ENCODE assay signal across 9 mouse cellular contexts in the genomic region with DNA sequence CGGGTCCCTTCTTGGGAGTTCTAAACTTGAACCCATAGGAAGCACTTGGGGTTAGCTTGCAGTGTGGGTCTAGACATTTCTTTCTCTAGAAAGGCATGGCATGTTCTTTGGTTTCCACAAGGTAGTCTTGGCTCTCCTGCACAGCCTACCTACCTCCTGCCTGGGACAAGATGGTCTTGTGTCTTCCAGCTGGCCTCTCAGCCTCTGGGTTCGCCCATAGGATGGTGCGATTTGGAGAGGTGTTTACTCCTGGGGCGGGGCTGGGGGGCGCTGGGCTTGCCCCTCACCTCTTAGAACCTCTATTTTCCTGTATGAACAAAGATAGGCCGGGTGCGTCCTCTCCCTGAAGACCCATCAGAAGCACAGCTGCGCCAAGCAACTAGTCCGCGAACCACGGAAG. TPM values are rescaled to one million over a fixed set of nuclear protein-coding genes. Genes with fewer than 3 reads are reported as not detected.
A peak's percentile ranks its signal among the peaks of the same experiment; 100 is the strongest.
DNase-seq lines count a peak whose midpoint lies in the region; ATAC-seq and TF ChIP-seq lines count a peak whose summit lies in the region.
"Had no signal": no experiment of that assay in that cellular context is flagged by ENCODE, and none has a peak within 500 bp of the region (broad histone marks: within the 10 kb centered on the region; RNA-seq: fewer than 3 reads in every experiment).

No protein-coding gene starts in this region.

- no peak for ATAC-seq in heart, embryonic 11.5 days (replicated peaks; ENCODE audit: insufficient number of reproducible peaks, low FRiP score, low TSS enrichment)
- ATAC-seq in forebrain, embryonic 16.5 days, result no peak; the same call in 1 of the 2 replicates
- no peak for ATAC-seq in liver, embryonic 16.5 days (ENCODE audit: low read depth)
- no peak for ATAC-seq in megakaryocyte progenitor cell, adult 5-6 weeks (replicated peaks; ENCODE audit: poor library complexity)

- H3K4me1 ChIP-seq in heart, embryonic 11.5 days (ENCODE audit: control insufficient read depth, insufficient read depth, low read length), result 0 out of 2 replicates have a peak, but pooled peaks cover 3% of the 10 kb centered on the region
- no peaks in the 10 kb centered on the region for H3K4me1 ChIP-seq in ES-Bruce4 (ENCODE audit: control insufficient read depth, insufficient read depth, low read length)
- H3K4me1 ChIP-seq in forebrain, embryonic 16.5 days (replicated peaks; ENCODE audit: control insufficient read depth, insufficient read depth, low read length), result peaks cover 20% of the 10 kb centered on the region
- H3K4me1 ChIP-seq in liver, embryonic 16.5 days (ENCODE audit: control insufficient read depth, low read depth, low read length), result no peaks in the 10 kb centered on the region

- 0 out of 2 replicates have a peak, but pooled peaks cover 5% of the 10 kb centered on the region for H3K27me3 ChIP-seq in heart, embryonic 11.5 days (ENCODE audit: control insufficient read depth, insufficient read depth, low read length)
- no peaks in the 10 kb centered on the region for H3K27me3 ChIP-seq in ES-Bruce4 (ENCODE audit: control insufficient read depth, insufficient read depth, low read length, poor library complexity, severe bottlenecking)
- no peaks in the 10 kb centered on the region for H3K27me3 ChIP-seq in forebrain, embryonic 16.5 days (replicated peaks; ENCODE audit: control insufficient read depth, insufficient read depth, low read length)
- no peaks in the 10 kb centered on the region for H3K27me3 ChIP-seq in liver, embryonic 16.5 days (ENCODE audit: control insufficient read depth, insufficient read depth, low read depth, low read length)

- no peak for DNase-seq in heart, postnatal 25 days (ENCODE audit: low spot score)
- no peak for DNase-seq in adrenal gland, adult 8-10 months
- DNase-seq in frontal cortex, postnatal 10 days (ENCODE audit: low spot score in 2 of 2), result no peak

- no peak for TF ChIP-seq POLR2A in ES-Bruce4 (IDR thresholded peaks at IDR 0.05; ENCODE audit: insufficient read depth, low read length)

- no peak for TF ChIP-seq EP300 in ES-Bruce4 (IDR thresholded peaks at IDR 0.05; ENCODE audit: insufficient read depth, low read depth, low read length)

- H3K9me3 ChIP-seq in heart, embryonic 11.5 days (replicated peaks; ENCODE audit: control insufficient read depth, low read length), result no peaks in the 10 kb centered on the region
- H3K9me3 ChIP-seq in ES-Bruce4 (replicated peaks; ENCODE audit: control insufficient read depth, insufficient read depth, low read length, poor library complexity, severe bottlenecking), result no peaks in the 10 kb centered on the region
- no peaks in the 10 kb centered on the region for H3K9me3 ChIP-seq in forebrain, embryonic 16.5 days (ENCODE audit: control insufficient read depth, low read length)
- no peaks in the 10 kb centered on the region for H3K9me3 ChIP-seq in liver, embryonic 16.5 days (replicated peaks; ENCODE audit: control insufficient read depth, low read length)

- no peak for TF ChIP-seq CTCF in ES-Bruce4 (IDR thresholded peaks at IDR 0.05; ENCODE audit: low read depth, low read length)

- WGBS in heart, embryonic 11.5 days (ENCODE audit: insufficient replicate concordance), result 14% methylated on average over 11 of the region's 11 CpGs
- 17% methylated on average over 11 of the region's 11 CpGs for WGBS in forebrain, embryonic 16.5 days
- WGBS in liver, embryonic 16.5 days (ENCODE audit: insufficient replicate concordance), result 15% methylated on average over 11 of the region's 11 CpGs

- peak overlapping the region; percentile 55 for H3K4me3 ChIP-seq in heart, embryonic 11.5 days (ENCODE audit: low read depth, low read length)
- H3K4me3 ChIP-seq in ES-Bruce4 (ENCODE audit: low read depth, low read length), result peak overlapping the region; percentile 76
- peak overlapping the region; percentile 50 for H3K4me3 ChIP-seq in forebrain, embryonic 16.5 days (replicated peaks; ENCODE audit: low read length)
- peak overlapping the region; percentile 44 for H3K4me3 ChIP-seq in liver, embryonic 16.5 days (ENCODE audit: low read depth, low read length)

- no peaks in the 10 kb centered on the region for H3K36me3 ChIP-seq in heart, embryonic 11.5 days (ENCODE audit: control insufficient read depth, insufficient read depth, low read length)
- no peaks in the 10 kb centered on the region for H3K36me3 ChIP-seq in ES-Bruce4 (ENCODE audit: control insufficient read depth, insufficient read depth, low read length, poor library complexity, severe bottlenecking)
- H3K36me3 ChIP-seq in forebrain, embryonic 16.5 days (ENCODE audit: control insufficient read depth, insufficient read depth), result no peaks in the 10 kb centered on the region
- H3K36me3 ChIP-seq in liver, embryonic 16.5 days (ENCODE audit: control insufficient read depth, insufficient read depth), result no peaks in the 10 kb centered on the region

- peak overlapping the region; percentile 67 for H3K9ac ChIP-seq in heart, embryonic 11.5 days (ENCODE audit: low read depth, low read length)
- peak overlapping the region; percentile 50 for H3K9ac ChIP-seq in ES-Bruce4 (ENCODE audit: low read depth, poor library complexity, severe bottlenecking)
- peak overlapping the region; percentile 67 for H3K9ac ChIP-seq in forebrain, embryonic 16.5 days (replicated peaks; ENCODE audit: low read depth, low read length)
- no peak overlapping the region for H3K9ac ChIP-seq in liver, embryonic 16.5 days (ENCODE audit: low read depth, low read length)

- H3K27ac ChIP-seq in heart, embryonic 11.5 days (ENCODE audit: low read depth, low read length), result no peak overlapping the region
- peak overlapping the region; percentile 42 for H3K27ac ChIP-seq in ES-Bruce4 (ENCODE audit: insufficient read depth, low read length)
- peak overlapping the region; percentile 78 for H3K27ac ChIP-seq in forebrain, embryonic 16.5 days (ENCODE audit: low read length)
- no peak overlapping the region for H3K27ac ChIP-seq in liver, embryonic 16.5 days (ENCODE audit: low read length)

- H3K4me2 ChIP-seq in heart, embryonic 11.5 days, result peak overlapping the region; percentile 83
- H3K4me2 ChIP-seq in forebrain, embryonic 16.5 days (ENCODE audit: low read length), result peak overlapping the region; percentile 65
- H3K4me2 ChIP-seq in liver, embryonic 16.5 days (ENCODE audit: low read depth, low read length), result peak overlapping the region; percentile 37

- intact Hi-C loops in heart, postnatal 25 days (cut with DNase I), result no loop called here

RNA-seq across cellular contexts. Expression of a gene that starts 38.8 kb away (rescaled TPM):
- polyA plus RNA-seq in heart, embryonic 11.5 days (2014; fragmentation: Nextera tagmentation; extraction: Ambion mirVana), result 43.5 and 47.2 TPM in 2 replicates
- 10 to 100 TPM; 14.7 to 19.4 TPM for total RNA-seq in heart, postnatal 25 days (2021)
- 27.5 and 27.8 TPM in 2 replicates for polyA plus RNA-seq in ES-Bruce4 (2011; ENCODE audit: insufficient read depth, insufficient read length, low read depth, missing spikeins)
- 52.8 and 58.2 TPM in 2 replicates for polyA plus RNA-seq in forebrain, embryonic 16.5 days (2015; fragmentation: Nextera tagmentation; extraction: Ambion mirVana)
- 17.2 and 17.8 TPM in 2 replicates for polyA plus RNA-seq in liver, embryonic 16.5 days (2015; fragmentation: Nextera tagmentation; extraction: Ambion mirVana)
- total RNA-seq in adrenal gland, adult 8-10 months (2022), result 10 to 100 TPM; 40.3 to 48.6 (median 47.0) TPM
- 25.3 and 26.4 TPM in 2 replicates for total RNA-seq in megakaryocyte progenitor cell, adult 5-6 weeks (2015)
- 32.4 and 34.2 TPM in 2 replicates for total RNA-seq in megakaryocyte progenitor cell, adult 5-6 weeks (2017)

RNA-seq across cellular contexts. Expression of a gene that starts 57.4 kb away (rescaled TPM):
- polyA plus RNA-seq in heart, embryonic 11.5 days (2014; fragmentation: Nextera tagmentation; extraction: Ambion mirVana), result 0.16 and 0.52 TPM in 2 replicates
- under 1 TPM; 0.67 to 0.86 TPM for total RNA-seq in heart, postnatal 25 days (2021)
- polyA plus RNA-seq in ES-Bruce4 (2011; ENCODE audit: insufficient read depth, insufficient read length, low read depth, missing spikeins), result not detected in 2 replicates
- polyA plus RNA-seq in forebrain, embryonic 16.5 days (2015; fragmentation: Nextera tagmentation; extraction: Ambion mirVana), result not detected in 2 replicates
- polyA plus RNA-seq in liver, embryonic 16.5 days (2015; fragmentation: Nextera tagmentation; extraction: Ambion mirVana), result 0.06 and 0.09 TPM in 2 replicates
- 10 to 100 TPM; 11.8 to 73.3 (median 21.2) TPM for total RNA-seq in adrenal gland, adult 8-10 months (2022)
- total RNA-seq in megakaryocyte progenitor cell, adult 5-6 weeks (2015), result not detected in 2 replicates
- not detected in 2 replicates for total RNA-seq in megakaryocyte progenitor cell, adult 5-6 weeks (2017)
- total RNA-seq: neutrophil, adult 5-6 weeks had no signal

Comparison
In these comparisons a context has a peak if more than half of its experiments do, and no peak if none do; other contexts are left out.
1. H3K27ac ChIP-seq: peak in ES-Bruce4 (single experiment) and forebrain, embryonic 16.5 days (single experiment); none in heart, embryonic 11.5 days (single experiment) and liver, embryonic 16.5 days (single experiment).
2. Peak in every context shown above with its lines, with median percentiles within 50 percentile points of each other: H3K4me2 ChIP-seq and H3K4me3 ChIP-seq.